Mouse (Mus musculus) brain, embryonic 14.5 days (tissue): ENCODE data around the gene Efcab11. TPM values are rescaled to one million over a fixed set of nuclear protein-coding genes. Genes with fewer than 3 reads are reported as not detected.
"Not testable (repeated sequence)": the region's sequence is repeated elsewhere in the genome, so short reads cannot be mapped to it uniquely, and the experiment has no call there.

Experiments
- DNase-seq: peaks from one replicate; pipeline ENCODE4 v3.0.0-alpha.2; 2011; ENCODE audit warnings: low read depth
- CTCF ChIP-seq: fragments of 200-500 bp; IDR thresholded peaks from 2 replicates; pipeline ENCODE4 v1.5.1; 2012; ENCODE audit warnings: inconsistent platforms, mild to moderate bottlenecking, moderate library complexity, borderline replicate concordance; ENCODE audit not compliant: insufficient read depth, insufficient read length; ENCODE audit errors: extremely low read depth
- POLR2A ChIP-seq: fragments of 200-500 bp; IDR thresholded peaks from 2 replicates; pipeline ENCODE4 v1.6.1; 2012; ENCODE audit warnings: mild to moderate bottlenecking, inconsistent platforms, borderline replicate concordance; ENCODE audit not compliant: poor library complexity, insufficient read depth, insufficient read length, severe bottlenecking; ENCODE audit errors: extremely low read depth
- polyA plus RNA-seq: library from polyadenylated mRNA; depleted of rRNA; stranded (reverse); fragments of >200 nt; gene quantifications from 2 replicates; pipeline ENCODE4 v1.2.3, GENCODE M21; 2012

Efcab11 gene
- polyA plus RNA-seq, 1 experiment = 3.8 TPM

- TF ChIP-seq CTCF (no peak), POLR2A (no peak)
- DNase-seq = no peak
These were observed 46.7 kb downstream of the Efcab11 start for GRCm38 (mm10) chr12:99837528-99837927.

GRCm38 (mm10) chr12:99836404-99837131, 47.7 kb downstream of the Efcab11 start:
- TF ChIP-seq POLR2A (no peak), CTCF (no peak)
- DNase-seq = peak; percentile 95

- no peak for DNase-seq
- TF ChIP-seq CTCF = no peak
- no peak for TF ChIP-seq POLR2A
These were observed 50.8 kb downstream of the Efcab11 start for GRCm38 (mm10) chr12:99833476-99833875.

GRCm38 (mm10) chr12:99822591-99822990, 61.6 kb downstream of the Efcab11 start:
- peak; percentile 29 for DNase-seq
- TF ChIP-seq CTCF (no peak), POLR2A (no peak)

GRCm38 (mm10) chr12:99821309-99821934, 62.8 kb downstream of the Efcab11 start:
- TF ChIP-seq POLR2A (no peak), CTCF (no peak)
- DNase-seq = no peak

GRCm38 (mm10) chr12:99819186-99819974, 64.9 kb downstream of the Efcab11 start:
- DNase-seq = peak; percentile 26
- TF ChIP-seq CTCF (peak; percentile 3; the same call in 1 of the 2 replicates), POLR2A (no peak)

- DNase-seq = not testable (repeated sequence)
These were observed 66.2 kb downstream of the Efcab11 start for GRCm38 (mm10) chr12:99818006-99818405.

GRCm38 (mm10) chr12:99815244-99815643, 69.0 kb downstream of the Efcab11 start:
- no peak for DNase-seq
- TF ChIP-seq POLR2A = no peak
- TF ChIP-seq CTCF = no peak

- no peak for DNase-seq
- no peak for TF ChIP-seq CTCF
- no peak for TF ChIP-seq POLR2A
These were observed 76.3 kb downstream of the Efcab11 start for GRCm38 (mm10) chr12:99807891-99808290.

- DNase-seq = not testable (repeated sequence)
These were observed 77.5 kb downstream of the Efcab11 start for GRCm38 (mm10) chr12:99806741-99807140.

GRCm38 (mm10) chr12:99795921-99796320, 88.3 kb downstream of the Efcab11 start:
- no peak for DNase-seq
- TF ChIP-seq POLR2A (no peak), CTCF (no peak)
